Mouse (Mus musculus): ENCODE results near the gene Defb25.
A peak's percentile ranks its signal among the peaks of the same experiment; 100 is the strongest.

Defb25 gene

DNA sequence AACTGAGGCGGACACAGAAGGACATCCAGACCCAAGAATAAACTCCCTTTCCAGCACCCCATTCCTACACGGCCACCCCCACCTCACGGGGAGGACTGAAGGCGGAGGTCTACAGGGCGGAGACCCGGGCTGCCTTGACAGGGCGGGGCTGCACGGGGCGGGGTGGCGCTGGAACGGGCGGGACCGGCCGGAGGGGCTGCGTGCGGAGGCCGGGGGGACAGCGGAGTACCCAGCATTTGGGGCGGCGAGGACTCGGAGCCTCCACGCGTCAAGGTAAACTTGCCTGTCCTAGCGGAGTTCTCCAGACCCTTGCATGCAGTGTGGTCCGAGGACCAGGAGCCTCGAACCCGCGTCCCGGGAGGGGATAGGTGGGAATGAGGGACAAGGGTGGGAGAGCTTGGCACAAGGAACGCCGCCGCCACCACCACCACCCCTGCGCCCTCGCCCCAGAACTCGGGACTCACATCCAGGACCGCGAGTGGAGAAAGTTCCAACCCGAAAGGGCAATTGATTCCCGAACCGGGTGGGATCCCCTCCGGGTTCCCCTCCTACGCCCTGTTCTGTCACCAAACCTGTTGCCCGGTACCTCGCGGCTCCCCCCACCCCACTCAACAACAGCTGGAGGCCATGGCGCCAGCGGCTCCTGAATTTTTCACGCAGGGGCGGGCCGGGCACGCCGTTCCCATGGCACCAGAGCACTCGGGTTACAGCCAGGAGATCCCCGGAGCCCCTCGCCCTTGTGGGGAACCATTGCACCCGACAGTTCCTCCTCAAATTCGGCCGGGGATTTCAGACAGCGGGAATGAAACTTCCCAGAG, 4.1 kb upstream of the Defb25 start, which contains the start of gene Rem1:
TSS of gene Rem1 (plus strand) at position 178 of the 818 bp plus-strand sequence.
- no peak for DNase-seq

DNA sequence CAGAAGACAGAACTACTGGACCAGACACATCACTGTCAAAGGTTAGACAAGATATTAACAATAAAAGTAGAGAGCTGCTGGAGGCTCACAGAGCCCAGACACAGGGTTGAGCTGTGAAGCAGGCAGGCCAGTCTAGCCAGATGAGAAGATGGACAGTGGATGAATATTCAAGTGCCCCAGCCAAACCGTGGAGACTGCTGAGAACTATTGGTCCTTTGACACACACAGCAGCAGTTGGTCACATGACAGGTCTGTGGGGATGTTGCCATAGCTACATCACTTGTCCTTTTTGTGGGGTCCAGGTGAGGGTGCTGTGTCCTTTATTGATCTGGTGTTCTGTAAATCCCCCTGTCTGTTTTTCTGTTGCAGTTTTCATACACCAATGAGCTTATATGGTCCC, 2.4 kb upstream of the Defb25 start:
- no peak for DNase-seq

DNA sequence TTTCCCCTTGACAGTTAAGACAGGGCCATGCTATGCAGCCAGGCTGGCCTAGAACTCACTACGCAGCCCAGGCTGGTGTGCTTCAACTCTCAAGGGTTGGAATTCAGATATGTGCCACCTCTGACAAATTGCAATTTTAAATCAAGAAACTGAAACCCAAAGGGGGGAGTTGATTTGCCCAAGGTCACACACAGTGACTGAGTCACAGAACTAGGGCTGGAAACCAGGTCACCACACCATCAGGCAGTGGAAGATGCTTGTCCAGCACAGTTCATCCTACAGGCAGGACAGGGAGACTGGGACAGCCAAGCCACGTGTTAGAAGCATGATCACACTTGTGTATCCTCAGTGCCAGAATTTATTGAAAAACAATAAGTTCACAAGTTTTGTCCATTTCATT, 1.7 kb upstream of the Defb25 start:
- DNase-seq: no peak

DNA sequence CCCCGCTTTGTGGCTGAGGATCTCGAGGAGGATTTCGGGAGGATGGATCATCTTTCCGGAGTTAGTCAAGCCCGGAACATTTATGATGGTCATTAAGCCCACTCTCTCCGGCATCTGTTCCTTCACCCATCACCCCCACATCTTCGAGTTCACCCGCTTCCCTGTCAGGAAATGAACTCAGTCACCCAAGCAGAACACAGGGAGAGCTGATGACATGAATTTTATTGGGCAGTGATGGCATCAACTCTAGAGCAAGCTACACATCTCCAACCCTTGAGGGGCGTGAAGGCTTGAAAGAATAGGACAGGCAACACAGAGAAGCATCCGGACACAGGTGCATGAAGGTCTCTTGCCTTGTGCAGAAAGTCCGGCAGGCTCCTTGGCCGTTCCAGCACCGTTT, 702 bp downstream of the Defb25 start:
- DNase-seq: no peak

DNA sequence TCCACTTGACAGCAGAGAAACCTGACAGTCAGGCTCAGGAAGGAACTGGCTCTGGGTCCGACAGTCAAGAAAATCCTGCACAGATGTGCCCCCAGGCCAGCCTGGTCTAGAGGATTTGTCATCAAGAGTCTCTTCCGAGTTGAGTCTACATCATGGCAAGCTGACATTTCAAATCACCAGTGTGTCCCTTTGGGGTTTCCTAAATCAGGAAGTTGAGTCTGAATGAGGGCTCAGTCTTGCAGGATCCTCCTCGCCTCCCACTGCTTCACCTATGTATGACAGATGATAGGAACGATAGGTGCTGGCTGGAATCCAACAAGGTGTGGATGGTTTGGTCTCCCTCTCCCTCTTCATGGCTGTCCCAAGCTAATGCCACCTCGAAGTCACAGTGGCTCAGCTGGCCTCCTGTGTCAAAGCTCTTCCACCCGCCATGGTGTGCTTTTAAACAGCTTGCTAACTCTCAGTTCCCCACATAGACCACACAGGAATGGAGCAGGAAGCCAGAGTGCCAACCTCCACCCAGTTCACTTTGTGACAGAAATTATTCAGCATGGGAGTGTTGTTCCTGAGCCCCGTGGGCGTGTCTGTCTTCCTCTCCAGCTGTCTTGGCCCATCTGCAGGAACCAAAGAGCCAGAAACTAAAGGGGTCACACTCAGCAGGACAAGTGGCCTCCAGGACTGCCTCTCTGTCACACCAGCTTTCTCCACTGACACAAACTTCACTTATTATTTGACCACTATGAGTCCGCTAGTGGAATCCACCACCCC, 2.3 kb downstream of the Defb25 start:
- peak; percentile 44 for DNase-seq

DNA sequence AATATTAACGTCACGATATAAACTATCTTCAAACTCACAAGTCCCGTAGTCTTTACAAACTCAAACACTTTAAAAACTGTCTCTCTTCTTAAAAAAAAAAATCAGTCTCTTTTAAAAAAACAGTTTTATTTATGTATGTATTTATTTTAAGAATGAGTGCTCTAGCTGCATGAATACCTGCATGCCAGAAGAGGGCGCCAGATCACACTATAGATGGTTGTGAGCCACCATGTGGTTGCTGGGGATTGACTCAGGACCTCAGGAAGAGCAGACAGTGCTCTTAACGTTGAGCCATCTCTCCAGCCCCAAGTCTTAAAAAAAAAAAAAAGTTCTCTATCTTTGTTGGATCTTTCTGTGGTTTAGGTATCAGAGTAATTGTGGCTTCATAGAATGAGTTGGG, 5.5 kb downstream of the Defb25 start:
- DNase-seq: no peak

DNA sequence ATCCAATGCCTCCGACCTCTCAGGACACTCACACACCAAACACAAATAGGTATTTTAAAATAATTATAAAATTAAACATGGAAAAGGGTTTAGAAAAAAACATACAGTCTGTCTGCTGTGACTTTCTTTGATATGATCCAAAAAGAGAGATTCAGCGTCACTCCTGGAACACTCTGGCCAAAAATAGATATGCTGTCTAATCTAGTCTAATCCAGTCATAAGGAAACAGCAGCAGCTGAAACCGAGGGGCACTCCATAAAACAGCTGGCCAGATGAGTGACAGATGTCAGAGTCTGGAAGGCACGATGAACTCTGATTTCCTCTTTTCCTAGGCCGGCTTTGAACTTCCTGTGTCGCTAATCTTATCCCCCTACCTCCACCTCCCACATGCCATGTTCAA, 6.4 kb downstream of the Defb25 start:
- no peak for DNase-seq

DNA sequence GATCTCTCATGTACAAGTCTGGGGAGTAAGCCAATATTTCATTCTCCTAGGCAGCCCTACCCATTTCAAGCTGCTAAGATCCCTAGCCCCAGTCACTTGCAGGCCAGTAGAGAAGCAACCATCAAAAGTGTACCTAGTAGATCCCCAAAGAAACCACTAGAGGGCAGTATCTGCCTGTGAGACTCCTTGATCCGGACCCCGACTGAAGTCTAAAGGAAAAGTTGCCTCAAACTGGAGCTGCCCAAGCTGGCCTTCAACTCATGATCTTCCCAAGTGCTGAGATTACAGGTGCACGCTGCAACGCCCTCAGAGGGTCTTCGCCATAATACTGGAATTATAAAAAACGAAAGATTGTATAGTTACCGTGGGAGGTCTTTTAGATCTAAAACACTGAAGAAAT, 7.3 kb downstream of the Defb25 start:
- DNase-seq: peak; percentile 59

DNA sequence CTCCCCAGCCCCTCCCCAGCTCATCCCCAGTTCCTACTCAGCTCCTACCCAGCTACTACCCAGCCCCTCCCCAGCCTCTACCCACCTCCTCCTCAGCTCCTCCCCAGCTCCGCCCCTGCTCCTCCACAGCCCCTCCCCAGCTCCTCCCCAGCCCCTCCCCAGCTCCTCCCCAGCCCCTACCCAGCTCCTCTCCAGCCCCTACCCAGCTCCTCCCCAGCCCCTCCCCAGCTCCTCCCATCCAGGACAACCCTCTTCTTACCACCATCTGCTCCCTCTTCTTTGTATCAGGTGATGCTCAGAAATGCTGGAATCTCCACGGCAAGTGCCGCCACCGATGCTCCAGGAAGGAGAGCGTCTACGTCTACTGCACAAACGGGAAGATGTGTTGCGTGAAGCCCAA, 10.7 kb downstream of the Defb25 start:
- DNase-seq: no peak

DNA sequence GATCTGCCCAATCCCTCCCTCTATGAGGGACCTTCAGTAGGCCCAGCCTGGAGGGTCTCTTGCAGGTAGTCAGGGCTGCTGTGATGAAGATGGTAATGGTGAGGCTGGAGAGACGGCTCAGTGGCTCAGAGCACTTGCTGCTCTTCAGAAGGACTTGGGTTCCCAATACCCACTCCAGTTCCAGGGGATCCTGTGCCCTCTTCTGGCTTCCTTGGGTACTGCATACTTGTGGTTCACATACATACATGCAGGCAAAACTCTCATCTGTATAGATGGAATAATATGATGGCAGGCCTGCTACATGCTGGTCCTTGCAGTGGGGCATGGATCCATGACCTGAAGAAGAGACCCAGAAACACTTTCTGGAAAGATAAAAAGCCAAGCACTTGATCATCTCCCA, 14.1 kb downstream of the Defb25 start:
- DNase-seq: no peak

DNA sequence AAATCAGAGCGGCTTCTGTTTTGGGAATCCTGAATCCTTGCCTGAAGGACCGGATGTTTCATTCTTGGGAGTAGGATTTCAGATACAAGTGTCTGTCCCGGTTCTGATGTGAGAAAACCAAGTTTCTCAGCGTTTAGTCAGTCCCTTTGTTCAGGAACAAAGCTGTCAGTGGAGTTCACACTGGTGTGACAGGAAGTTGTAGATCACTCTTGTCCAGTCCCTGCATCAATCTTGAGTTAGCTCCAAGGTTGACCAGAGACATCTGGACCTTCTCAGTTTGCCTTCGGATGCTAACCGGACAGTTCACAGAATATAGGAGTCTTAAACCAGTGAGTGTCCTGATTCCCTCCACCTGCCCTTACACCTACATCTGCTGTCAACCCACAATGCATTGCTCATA, 15.1 kb downstream of the Defb25 start:
- no peak for DNase-seq

DNA sequence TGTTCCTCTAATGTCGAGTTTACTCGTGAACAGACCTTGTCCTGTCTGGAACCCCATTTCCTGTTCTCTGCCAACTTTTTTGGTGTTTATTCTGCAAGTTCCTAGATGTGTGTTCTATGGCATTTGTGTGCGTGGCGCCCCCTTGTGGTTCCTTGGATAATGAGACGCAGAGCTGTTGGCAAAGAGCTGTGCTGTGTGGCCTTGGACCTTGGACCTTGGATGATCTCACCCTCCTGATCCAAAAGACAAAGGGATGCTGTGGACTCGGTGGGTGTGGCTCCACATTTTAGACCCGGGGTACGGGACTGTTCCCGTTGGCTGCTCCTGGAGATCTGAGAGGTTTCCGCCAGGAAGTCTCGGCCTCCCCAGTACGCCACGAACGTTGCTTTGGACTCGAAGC, 18.8 kb downstream of the Defb25 start, which contains the start of gene Defb36:
TSS of gene Defb36 (plus strand) at position 271 of the 400 bp plus-strand sequence.
- DNase-seq: no peak

DNA sequence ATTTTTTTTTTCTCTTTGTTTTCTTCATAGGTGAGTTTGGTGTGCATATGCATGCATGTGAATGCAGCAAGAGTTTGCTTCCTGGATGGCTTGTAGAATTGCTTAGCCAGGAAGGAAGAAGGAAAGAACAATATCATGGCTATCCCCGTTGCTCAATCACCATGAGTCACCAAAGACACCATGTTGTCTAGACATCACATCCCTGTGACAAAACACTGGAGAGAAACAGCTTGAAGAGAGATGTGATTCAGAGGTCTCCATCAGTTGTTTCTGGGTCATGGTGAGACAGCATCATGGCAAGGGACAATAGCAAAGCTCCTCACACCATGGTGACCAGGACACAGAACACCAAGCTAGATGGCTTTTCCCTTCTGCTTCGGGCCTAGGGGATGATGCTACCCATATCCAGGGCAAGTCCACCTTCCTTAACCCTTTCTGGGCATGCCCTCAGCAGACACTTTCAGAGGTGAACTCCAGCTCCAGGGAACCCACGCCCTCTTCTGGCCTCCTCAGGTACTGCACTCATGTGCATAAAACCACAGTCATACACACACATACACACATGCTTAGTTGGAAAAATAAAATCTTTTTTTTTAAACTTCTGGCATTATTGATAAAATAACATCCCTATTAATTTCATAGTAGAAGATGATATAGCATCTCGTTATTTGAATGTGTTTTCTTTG, 21.4 kb downstream of the Defb25 start:
- no peak for DNase-seq

DNA sequence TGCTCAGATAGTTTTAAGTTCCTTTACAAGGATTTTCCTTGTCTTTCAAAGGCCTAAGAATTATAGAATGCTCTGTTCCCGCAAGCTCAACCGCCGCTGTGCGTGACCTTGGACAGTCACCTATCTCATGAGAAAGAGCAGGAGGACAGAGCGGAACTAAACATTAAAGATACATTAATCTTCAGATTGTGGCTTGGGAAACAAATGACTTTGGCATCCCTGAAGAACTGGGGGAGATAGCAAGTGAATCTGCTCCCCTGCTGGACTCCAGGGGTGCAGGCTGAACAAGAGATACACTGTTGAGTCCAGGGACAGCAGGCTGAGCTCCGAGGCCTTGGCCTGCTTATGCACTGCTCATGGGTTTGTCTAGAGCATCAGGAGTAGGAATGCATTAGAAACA, 22.8 kb downstream of the Defb25 start:
- no peak for DNase-seq

DNA sequence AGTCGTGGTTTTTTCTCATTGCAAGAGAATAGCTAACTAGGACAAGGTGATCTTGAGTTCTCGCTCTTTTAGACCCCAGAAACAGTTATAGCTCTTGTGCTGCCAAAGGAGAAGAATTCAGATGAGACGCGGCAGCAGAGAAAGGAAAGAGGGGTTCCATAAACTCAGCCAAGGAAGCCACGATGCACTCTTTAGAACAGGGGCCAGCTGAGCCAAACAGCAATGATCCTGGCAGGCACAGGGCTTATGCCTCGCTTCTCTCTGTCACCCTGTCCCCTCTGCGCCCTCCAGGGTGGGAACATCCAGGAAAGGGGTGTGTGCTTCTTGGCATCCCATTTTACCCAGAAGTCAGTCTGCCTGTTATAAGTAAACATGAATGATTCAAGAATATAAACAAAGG, 23.6 kb downstream of the Defb25 start, which contains the start of gene Defb45:
TSS of gene Defb45 (minus strand) at position 101 of the 400 bp plus-strand sequence.
- no peak for DNase-seq

DNA sequence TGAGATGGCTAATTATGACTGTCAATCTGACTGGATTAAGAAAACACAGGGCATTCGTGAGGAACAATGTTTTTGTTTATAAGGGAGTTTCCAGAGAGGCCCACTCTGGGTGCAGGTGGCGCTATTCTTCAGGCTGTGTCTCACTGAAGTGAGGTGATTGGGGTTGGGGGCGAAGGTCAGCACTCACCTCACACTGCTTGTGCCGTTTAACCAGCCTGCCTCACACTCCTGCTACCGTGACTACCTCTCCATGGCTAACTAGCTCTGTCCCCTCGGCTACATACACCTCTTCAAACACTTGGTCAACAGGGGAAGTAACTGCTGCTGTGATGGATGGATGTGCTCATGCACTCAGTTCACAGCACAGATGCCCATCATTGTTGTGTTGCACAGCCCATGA, 33.8 kb downstream of the Defb25 start:
- no peak for DNase-seq

DNA sequence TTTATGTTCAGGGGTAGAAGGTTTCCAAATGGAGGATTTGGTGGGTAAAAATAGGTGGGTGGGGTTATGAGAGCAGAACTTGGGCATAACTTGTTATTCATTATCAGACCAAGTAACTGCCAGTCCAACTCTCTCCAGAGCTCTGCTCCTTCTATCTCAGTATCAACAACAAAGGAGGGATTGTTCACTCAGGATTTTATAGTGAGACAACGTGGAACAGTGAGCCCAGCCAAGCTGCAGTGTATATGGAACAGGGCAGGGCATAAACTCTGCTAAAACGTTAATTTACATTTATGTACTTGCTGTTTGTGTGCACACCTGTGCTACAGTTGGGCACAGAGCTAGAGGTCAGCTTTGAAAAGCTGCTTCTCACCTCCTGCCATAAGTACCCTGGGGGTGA, 34.4 kb downstream of the Defb25 start:
- no peak for DNase-seq

DNA sequence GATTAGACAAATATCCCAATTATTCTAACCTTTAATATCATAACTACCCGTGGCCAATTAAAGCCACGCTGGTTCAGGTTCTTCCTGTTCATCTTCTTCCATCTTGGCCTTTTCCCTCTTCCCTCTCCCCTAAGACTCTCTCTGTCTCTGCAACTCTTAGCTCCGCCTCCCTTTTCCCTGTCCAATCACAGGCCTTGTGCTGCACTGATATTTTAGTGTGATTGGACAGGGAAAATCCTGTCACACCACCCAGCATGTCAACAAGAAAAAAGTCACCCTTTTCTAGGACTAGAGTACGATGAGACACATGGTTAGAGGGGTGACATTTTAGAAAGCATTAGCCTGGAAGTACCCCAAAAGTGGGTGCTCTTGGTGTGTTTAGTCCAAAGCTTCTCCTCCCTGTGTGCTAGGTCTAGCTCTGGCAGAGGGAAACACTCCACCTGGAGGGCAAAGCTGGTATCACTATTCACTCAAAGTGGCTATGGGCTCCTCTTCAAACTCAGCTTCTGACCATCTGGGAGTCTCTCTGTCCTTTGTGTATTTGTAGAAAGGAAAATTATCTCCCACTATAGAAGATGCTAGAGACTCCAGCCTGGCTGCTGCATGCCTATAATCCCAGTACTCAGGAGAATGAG, 35.8 kb downstream of the Defb25 start:
- DNase-seq: no peak

DNA sequence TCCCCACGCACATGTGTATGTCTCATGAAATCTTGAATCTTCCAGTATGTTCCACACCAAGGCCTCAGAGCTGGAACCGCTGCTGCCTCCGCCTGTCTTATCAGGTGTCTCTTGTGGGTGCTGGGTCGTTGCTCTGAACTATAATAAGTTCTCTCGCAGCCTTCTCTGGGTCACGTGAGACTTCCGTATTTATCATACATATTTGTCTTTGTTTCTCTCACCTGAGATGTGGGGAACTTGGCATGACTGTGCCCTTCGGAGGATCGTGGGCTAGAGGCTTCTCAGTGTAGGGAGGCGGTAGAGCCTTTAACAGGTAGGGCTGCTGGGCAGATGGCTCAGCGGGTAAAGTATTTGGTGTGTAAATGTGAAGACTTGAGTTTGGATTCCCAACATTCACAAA, 42.2 kb downstream of the Defb25 start:
- no peak for DNase-seq

DNA sequence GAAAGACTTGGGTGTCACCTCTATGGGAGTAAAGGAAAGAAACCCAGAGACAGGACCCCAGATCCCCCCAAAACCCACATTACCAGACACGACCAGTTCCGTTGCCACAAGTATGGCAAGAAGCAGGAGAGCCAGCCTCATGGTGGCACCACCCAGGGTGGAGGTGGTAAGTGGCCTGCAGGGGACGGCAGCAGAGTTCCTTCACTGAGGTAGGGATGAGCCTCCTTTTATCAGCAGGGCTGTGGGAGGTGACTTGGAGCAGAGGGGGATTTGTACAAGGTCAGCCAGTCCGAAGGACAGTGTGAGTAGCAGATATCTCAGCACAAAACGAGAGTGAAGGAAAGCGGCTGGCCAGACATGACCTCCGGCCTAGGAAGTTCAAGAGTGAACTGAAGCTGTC, 42.7 kb downstream of the Defb25 start, which contains the start of gene Defb19:
TSS of gene Defb19 (minus strand) at position 206 of the 400 bp plus-strand sequence.
- DNase-seq: no peak

DNA sequence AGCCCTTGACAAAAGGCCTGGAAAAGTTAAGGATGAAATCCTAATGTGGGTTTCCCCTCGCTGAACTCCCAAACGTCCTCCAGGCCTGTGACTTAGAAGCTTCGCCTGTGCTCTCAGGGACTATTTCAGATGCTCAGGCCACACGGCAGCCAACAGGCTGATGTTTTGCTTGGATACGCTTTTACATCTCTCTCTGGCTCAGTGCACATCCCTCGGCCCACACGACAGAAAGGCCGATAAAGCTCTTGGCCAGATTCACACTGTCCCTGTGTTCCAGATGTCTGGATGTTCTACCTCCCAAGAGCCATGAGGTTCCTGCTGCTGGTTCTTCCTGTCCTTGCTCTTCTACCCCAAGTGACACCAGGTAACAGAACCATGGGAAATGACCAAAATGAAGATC, 49.4 kb downstream of the Defb25 start:
- no peak for DNase-seq
